Mouse (Mus musculus) frontal cortex, adult 2 months (tissue): Measurements from ENCODE around the gene Fam107b. TPM values are rescaled to one million over a fixed set of nuclear protein-coding genes. Genes with fewer than 3 reads are reported as not detected.

Experiments
- DNase-seq, 2 experiments: peaks; one replicate each; pipeline ENCODE4 v3.0.0; 2022; ENCODE audit warnings: low spot score in 1 of 2; ENCODE audit errors: extremely low spot score in 1 of 2
- polyA plus RNA-seq: library from polyadenylated mRNA; depleted of rRNA; stranded (reverse); fragments of >200 nt; gene quantifications from 2 replicates; pipeline ENCODE4 v1.2.3, GENCODE M21; 2012

Gene Fam107b
- polyA plus RNA-seq, 1 experiment, result 10.4 TPM

DNA sequence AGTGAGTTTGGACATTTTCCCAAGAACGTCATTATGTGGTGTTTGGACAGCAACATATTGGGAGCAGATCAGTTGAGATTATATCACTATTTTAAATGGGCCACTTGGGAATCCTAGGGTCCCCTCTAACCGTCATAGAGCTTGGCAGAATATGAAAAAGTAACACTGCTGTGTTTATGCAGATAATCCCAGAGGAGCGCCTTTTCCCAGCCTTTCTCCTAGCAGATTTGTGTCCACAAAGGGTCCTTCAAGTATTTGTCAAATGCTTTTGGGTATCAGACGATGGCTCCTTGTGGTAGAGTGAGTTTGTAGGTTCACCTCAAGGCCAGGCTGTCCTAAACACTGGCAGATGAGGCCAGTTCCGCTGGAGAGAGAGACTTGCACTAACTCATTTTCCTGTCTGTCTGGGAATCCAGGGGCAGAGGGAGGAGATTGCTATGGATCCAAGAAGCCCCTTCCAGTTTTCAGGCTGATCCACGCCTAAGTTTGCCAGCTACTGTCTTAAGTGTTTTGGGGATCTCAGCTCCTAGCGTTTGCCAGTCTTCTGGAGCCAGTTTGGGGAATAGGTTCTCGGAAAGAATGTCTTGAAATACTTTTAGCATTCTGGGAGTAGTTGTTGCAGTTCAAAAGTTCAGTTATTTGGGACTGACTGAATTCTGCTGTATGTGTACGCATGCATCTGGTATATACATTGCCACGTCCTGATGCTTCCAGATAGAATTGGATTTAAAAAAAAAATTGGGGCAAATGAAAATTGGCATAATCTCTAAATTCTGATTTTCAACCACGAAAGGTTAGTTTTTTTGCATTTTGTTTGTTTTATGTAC lies 195.9 kb downstream of the Fam107b start:
- no peak for DNase-seq

DNA sequence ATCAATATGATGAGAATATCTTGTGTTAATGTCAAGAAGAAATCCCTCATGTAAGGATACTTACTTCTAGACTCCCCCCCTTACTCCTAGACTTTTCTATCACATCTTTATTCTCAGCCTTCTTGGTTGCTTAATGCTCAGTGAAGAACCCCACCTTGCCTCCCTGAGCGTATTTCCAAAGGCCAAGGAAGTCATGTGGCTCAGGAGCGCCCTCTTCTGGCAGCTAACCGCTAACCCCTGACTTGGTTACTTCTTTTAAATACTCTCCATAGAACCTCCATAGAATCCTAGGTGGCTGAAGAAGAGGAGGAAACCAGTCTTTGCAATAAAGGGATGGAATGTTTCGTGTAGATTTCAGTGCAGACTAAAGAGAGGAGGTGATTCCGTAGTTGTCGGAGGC lies 199.0 kb downstream of the Fam107b start:
- DNase-seq, result peak in 1 of 2 experiments; percentile 83

DNA sequence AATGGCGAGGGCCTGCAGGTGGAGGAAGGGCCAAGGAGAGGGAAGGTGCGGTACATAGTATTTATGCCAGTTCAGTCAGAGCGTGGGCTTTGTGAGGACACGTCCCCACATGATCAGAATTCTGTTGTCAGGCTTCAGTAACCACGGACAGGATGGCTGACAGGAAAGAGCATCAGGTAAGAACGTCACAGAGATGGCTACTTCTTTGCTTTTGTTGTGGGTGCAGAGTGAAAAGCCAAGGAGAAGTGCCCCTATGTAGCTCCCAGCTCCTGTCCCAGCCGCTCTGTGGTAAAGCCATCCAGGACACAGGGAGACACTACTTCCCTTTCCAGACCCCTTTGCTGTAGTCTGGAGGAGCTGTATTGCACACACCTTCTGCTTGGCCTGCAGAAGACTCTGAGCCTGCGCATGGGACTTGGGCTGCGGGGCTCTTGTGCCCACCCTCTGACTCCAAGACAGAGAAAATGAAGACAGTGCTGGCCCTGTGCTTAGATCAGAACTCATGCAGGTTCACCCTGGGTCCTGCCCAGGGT lies 199.6 kb downstream of the Fam107b start:
- DNase-seq, result no peak

DNA sequence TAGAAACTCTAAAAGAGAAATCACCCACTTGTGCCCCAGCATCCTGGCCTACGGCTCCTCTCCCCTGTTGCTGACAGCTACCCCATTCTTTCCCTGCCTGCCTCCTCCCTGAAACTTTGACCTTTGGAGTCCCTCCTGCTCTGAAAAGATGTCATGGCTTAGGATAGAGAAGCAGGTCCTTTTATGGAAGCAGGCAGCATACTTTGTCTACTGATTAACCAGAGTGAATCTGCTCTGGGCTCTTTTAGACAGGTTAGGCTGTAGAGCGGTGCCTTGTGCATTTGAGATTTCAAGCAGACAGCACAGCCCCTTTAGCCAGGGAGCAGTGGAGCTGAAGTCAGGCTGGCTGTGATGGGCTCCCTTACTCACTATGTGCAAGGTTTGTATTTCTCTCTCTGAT lies 200.1 kb downstream of the Fam107b start:
- DNase-seq, result no peak

DNA sequence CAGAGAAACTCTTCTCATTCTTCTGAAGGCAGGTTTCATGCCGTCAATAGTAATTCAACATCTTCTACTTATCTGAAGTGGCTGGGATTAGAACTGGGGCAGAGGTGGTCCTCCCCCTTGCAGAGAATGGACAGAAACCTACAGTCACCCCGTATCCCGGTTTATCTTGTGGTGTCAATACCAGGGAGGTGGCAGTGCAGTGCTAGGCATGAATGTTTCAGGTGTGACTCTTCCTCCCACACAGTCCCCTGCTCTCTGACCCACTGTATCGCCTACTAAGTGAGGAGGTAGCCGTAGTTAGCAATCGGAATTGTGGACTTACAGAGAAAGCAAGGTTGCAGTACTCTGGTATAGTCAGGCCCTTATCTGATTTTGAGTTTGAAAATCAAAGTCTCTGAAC lies 201.2 kb downstream of the Fam107b start:
- DNase-seq, result no peak

DNA sequence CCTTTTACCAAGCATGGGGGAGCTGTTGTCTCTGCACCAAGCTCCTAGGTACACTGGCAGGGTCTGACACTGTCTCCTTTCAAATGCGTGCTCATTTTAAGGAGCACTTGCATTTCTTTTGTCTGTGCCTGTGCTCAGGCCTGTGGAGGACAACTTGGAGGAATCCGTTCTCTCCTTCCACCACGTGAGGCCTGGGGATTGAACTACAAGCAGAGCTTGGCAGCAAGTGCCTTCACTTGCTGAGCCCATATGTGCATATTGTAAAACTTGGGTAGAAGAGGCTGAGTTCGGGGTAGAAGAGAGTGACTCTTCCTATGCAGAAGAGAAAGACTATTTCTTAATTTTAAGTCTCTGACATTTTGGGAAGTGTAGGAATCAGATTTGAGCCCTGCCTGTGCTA lies 202.8 kb downstream of the Fam107b start:
- no peak for DNase-seq

DNA sequence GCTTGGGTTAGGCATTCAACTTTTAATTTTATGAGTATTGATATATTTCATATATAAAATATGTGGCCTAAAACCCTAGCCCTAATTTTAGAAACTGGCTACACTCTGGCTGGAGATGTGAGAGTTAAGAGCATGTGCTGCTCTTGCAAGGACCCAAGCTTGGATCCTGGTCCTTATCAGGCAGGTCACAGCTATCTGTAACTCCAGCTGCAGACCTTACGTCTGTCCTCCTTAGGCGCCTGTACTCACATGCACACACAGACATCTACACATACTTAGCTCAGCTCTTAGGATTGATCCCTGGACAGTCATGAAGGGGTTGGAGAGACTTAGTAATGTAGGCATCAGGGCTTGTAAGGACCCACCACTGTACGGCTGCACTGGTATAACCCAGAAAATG lies 205.3 kb downstream of the Fam107b start:
- no peak for DNase-seq

DNA sequence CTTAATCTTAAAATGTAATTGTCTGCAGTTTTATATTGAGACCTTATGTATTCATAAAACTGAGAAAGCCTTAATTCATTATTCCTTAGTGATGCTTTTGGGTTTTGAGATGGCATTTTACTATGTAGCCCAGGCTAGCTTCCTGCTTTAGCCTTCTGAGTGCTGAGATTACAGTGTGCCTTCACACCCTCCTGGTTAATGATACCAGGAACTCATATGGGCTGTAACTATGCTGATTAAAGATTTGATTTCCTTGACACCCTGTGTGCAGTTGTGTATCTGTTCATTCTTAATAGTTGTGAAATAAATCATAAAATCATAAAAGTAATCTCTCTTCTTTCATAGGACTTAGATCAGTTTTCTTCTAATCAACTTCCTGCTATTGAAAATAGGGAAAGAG lies 205.8 kb downstream of the Fam107b start:
- DNase-seq, result no peak

DNA sequence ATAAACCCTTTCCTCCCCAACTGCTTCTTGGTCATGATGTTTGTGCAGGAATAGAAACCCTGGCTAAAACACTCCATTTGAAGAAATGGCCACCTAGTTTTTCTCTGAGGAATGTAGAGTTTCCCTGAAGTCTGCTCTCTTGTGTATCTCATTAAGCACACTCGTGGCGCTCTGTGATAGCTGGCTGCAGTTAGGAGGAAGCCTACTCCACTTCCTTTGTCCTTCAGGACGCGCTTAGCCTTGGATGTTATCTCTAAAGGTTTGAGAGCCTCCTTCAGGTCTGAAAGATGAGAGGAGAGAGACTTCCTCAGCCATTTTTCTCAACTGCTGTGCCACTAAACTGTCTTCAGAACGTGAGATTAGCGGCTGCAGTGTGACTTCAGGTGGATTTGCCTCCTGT lies 207.4 kb downstream of the Fam107b start:
- no peak for DNase-seq

DNA sequence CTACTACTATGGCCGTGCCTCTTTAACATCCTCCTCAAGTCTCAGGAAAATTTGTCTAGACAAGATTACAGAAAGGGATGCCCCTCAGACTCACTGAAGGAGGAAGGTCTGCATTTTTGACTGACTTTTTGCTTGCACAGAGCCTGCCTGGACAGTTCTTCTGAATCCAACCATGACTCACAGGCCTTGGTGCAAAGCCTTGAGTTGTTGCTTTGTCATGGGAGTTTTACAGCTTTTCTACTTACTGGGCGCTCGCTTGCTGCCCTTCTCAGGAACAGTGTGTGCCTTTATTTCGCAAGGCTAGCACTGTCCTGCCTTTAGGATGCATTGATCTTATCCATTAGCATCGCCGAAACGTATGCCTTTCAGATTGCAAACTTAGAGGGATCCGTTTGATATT lies 215.3 kb downstream of the Fam107b start:
- no peak for DNase-seq

DNA sequence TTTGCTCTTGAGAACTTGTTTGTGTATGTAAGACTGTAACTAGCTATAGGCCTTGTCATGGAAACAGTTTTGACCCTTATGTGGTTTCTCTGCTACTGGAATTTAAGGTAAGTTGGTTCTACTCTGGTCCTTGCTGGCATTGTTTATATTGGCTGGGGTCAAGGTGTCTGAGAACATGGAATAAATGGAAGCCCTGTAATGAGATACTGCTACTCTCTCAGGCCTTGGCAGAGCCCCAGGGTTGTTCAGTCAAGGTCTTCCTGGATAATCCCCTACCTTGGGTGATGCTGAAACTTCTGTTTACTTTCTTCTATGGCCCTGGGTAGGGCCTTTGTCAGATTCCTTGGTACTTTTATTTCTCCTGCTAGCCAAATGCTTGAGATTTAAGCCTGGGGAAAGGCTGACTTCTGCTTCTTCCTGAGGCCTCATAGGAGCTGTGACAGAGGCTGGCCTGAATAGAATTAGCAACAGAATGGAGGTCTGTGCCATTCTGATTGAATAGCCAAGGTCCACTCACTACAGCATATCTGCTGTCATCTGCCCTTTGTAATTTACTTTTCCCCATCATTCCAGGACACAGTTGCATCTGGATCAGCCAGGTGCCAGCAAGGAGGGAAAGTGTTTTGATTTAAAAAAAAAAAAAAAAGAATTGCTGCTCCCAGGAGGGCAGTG lies 217.6 kb downstream of the Fam107b start:
- DNase-seq, result no peak

DNA sequence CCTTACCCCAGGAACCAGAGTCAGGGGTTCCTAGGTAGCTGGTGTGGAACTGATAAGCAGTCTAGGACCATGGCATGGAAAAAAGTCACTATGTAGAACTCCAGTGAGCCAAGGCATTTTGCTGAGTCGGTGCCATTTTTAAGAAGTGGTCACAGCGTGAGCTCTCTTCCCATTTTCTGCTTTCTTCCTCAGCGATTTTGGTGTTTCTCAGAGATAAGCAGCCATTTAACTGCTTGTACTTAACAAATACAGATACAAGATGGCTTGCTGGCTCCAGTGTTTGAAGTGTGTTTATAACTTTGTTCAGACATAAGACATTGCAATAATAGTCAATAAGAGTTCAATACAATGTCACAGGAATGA lies 218.1 kb downstream of the Fam107b start:
- DNase-seq, result no peak

DNA sequence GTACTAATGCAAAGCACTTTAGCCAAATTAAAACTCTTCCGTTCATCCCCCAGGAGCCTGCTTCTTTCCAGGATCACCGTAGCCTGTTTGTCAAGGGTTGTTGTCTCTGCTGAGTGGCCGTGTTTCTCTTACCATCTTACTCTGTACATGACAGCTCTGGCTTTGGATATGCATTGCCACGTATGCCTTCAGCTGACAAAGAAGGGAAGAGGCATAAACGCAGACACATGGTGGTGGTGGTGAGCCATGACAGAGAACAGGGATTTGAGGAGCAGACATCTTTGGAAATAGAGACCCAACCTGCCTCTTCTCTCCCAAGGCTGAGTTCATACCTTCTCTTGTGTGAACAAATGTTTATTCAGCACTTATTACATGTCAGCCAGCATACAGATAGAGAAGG lies 226.3 kb downstream of the Fam107b start:
- no peak for DNase-seq

DNA sequence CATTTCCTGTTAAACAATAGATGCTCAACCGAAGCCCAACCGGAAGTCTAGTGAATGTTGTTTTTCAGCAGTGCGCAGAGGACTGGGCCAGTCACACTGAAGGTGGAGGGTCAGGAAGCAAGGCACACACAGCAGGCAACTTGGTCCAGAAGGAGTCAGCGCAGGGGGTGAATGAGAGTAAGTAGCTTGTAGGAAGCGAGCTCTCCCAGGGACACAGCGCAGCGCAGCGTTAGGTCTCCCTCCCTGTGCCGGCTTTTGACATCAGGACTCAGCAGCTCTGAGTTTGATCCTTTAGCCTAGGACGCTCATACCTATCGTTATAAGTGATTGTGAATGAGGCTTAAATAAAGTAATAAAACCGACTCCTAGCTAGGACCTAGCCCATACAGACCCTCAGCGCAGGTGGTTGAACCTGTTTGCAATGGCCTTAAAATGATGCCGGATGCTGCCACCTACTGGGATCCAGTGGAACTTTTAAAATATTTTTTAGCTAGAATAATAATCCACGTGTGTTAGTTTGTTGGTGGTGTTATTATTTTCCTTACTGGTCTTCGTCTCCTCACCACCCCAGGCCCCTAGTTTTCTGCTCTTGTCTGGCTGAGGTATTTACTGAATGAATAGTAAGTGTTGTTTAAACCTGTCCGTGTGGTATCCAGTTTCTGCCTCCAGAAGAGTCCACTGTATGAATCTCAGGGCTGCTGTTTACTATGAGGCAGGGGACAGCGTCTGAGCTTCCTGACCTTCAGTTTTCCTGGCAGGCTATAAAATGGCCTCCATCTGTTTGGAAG lies 229.7 kb downstream of the Fam107b start:
- DNase-seq, result peak in 1 of 2 experiments; percentile 70

DNA sequence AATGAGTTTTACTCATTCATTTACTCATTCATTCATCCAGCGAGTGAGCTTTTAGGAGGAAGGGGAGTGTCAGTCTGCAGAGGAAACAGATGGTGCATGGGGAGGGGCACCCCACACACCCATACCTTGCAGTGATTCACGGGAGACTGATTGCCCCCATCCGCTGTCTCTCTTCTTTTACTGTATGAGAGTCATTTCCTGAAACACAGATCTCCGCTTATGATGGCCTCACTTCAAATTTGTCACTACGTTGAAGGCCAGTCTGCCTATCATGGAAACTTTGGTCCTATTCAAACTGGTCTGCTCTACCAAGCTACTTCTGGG lies 230.2 kb downstream of the Fam107b start:
- no peak for DNase-seq

DNA sequence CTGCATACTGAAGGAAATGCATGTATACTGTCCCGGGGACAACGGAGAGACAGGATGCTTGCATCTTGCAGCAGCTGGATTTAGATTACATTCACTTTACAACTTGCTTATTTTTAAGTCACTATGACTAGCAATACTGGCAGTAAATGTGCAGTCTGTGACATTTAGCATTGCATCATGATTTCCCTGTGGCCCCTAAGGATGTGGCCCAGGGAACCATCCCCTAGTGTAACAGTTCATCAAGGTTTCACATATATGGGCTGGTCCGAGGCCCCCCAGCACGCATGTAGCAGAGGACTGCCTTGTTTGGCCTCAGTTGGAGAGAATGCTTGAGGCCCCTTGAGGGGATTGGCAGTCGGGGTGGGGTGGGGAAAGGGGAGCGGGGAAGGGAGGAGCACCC lies 235.5 kb downstream of the Fam107b start:
- no peak for DNase-seq

DNA sequence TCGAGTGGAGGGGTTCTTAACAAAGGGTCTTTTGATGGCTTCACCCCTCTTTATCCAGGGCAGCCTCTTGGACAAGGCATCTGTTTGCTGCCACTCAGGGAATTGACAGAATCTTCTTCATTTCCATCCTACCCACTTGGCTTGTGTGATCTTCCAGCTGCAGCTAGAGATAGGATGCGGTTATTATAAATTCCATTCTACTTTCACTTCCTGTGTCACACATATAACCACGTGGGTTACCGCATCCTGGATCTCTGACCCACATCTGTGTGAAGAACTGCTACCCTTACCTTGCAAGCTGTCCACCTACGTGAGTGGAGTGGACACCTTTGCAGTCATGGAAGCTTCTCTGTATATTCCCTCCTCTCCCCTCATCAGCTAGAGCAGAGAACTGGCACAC lies 240.0 kb downstream of the Fam107b start:
- no peak for DNase-seq

DNA sequence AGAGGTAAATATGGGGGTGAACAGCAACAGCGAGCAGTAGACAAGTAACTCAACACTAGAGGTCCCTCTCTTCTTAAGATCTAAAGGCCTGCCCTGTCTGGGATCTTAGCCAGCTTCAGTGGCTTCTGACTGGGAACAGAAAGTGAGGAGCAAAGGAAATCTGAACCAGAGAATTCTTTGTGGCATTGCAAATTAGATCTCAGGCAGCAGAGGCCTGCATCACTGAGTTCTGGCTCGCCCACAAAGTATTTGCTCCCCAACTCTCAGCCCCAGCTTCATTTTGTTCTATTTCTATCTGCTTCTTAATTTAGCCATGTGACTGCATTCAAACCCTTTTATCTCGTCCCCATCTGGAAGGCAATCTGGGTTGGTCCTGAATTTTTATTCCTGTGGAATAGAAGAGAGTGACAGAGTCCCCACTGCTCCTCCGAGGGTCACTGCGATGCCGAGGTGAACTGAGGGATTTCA lies 245.9 kb downstream of the Fam107b start:
- DNase-seq, result peak; percentile 86 to 90

DNA sequence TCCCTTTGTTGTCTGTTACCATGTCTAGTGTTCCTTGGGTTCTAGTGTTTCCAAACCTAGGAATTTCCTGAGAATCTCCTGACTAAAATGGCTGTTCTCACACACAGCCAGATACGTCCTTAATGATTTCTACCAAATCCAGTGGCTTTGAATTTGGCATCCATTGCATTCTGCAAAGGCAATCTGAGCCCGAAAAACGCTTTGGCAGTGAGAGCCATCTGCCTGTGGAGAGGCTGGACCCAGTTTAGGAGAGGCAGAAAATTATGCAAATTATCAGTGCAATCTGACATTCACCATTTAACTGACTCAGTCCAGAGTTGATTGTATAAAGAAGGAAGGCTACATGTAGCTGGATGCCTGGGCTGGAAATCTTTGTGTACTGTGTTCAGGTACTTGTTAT lies 247.3 kb downstream of the Fam107b start:
- DNase-seq, result no peak

DNA sequence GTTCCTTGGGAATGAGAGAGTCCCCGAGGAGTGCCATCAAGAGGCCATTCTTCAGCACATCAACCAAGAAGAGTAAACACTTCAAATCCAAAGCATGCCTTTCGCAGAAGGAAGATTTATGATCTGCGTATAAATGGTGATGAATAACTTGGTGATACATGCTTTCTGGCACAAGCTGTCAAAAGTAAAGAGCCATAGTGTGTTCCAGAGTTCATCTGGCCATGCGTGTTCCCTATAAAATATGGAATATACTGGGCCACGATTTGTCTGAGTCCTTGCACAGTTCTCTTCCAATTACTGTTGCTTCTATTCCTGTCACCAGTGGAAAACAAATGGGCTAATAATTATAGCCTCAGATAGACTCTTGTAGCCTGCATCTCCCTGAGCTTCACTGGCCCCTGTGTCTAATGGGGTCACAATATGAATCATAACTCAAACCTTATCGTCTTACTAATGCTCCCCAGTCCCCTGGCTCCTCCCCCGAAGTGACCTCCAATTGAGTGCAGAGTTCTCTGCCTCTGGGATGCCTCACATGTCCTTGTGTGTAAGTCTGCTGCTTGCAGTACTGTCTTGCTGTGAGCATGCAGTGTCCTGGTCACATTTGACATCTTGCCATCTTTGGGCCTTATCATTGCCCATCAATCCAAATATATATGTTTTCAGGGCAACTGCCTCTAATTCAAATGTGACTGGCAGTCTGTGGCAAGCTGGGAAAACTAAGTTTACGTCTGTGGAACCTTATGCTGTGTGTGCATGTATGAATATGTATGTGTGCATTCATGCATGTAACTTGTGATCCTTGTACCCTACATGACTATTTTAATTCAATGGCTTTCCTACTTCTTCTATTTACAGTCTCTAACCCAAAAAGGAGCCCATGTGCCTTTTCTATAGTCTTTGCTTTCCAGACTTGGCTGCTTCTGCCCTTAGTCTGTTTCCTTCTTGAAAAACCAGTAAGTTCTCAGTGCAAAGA lies 252.5 kb downstream of the Fam107b start:
- no peak for DNase-seq
